Mouse (Mus musculus) testis, adult 2 months (tissue): ENCODE results near the gene Olfr547.

Source experiments
- CTCF ChIP-seq: fragments of 200-500 bp; IDR thresholded peaks from 2 replicates; pipeline ENCODE4 v1.5.1; 2012; ENCODE audit warnings: low read depth, mild to moderate bottlenecking, inconsistent platforms, low read length, moderate library complexity; ENCODE audit not compliant: control insufficient read depth, insufficient read depth, insufficient replicate concordance
- POLR2A ChIP-seq: fragments of 200-500 bp; IDR thresholded peaks from 2 replicates; pipeline ENCODE4 v1.6.1; 2012; ENCODE audit warnings: low read depth, mild to moderate bottlenecking, inconsistent platforms, low read length, moderate library complexity; ENCODE audit not compliant: control insufficient read depth

DNA sequence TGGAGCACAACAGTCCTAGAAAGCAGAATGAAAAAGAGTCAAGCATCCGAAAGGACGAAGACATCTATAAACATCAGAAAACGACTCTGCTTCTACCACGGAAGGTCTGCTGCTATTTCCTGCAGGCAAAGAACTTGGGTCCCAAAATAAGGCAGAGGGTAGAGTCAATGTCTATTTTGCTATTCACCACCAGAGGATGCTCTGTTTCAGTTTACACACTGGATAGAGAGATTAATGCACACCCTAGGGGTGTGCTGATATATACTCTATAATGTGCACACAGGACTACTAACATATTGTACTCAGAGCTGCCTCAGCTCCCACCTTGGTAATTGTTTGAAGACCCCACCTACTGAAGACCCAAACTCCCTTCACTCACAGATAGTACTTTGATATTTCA lies 31.7 kb downstream of the Olfr547 start:
- no peak for TF ChIP-seq CTCF
- TF ChIP-seq POLR2A, result no peak
